Mouse (Mus musculus) stomach, postnatal 0 days (tissue): ENCODE results near the gene Mageb3. TPM values are rescaled to one million over a fixed set of nuclear protein-coding genes. Genes with fewer than 3 reads are reported as not detected.
"Not testable (repeated sequence)": the region's sequence is repeated elsewhere in the genome, so short reads cannot be mapped to it uniquely, and the experiment has no call there.

Source experiments
- ATAC-seq: fragments of 200-750 bp; cut with Nextera tagmentation; 2 replicates; pipeline ENCODE4 v1.8.0; 2017; ENCODE audit not compliant: low FRiP score, low TSS enrichment
- DNase-seq: peaks from one replicate; pipeline ENCODE4 v3.0.0-alpha.2; 2016; ENCODE audit warnings: low spot score
- H3K27ac ChIP-seq: fragments of 300-500 bp; sonication (generic); replicated peaks from 2 replicates; pipeline ENCODE4 v1.5.1; 2014; ENCODE audit warnings: mild to moderate bottlenecking, control low read depth
- H3K27me3 ChIP-seq: fragments of 300-500 bp; sonication (generic); 2 replicates; pipeline ENCODE4 v1.6.1; 2014; ENCODE audit warnings: low read length; ENCODE audit not compliant: control insufficient read depth, insufficient read depth
- H3K36me3 ChIP-seq: fragments of 300-500 bp; sonication (generic); 2 replicates; pipeline ENCODE4 v1.6.1; 2014; ENCODE audit warnings: low read length, mixed read lengths; ENCODE audit not compliant: control insufficient read depth, insufficient read depth
- H3K4me1 ChIP-seq: fragments of 300-500 bp; sonication (generic); replicated peaks from 2 replicates; pipeline ENCODE4 v1.6.1; 2014; ENCODE audit warnings: antibody characterized with exemption; ENCODE audit not compliant: control insufficient read depth, insufficient read depth
- H3K4me2 ChIP-seq: fragments of 300-500 bp; sonication (generic); replicated peaks from 2 replicates; pipeline ENCODE4 v1.6.1; 2014; ENCODE audit warnings: low read depth, mild to moderate bottlenecking, control low read depth, moderate library complexity
- H3K4me3 ChIP-seq: fragments of 300-500 bp; sonication (generic); 2 replicates; pipeline ENCODE4 v1.5.1; 2014; ENCODE audit warnings: low read depth, low read length, control low read depth
- H3K9ac ChIP-seq: fragments of 300-500 bp; sonication (generic); 2 replicates; pipeline ENCODE4 v1.6.1; 2014; ENCODE audit warnings: mild to moderate bottlenecking, low read length, control low read depth, mixed read lengths
- H3K9me3 ChIP-seq: fragments of 300-500 bp; sonication (generic); 2 replicates; pipeline ENCODE4 v1.6.1; 2016; ENCODE audit warnings: low read length; ENCODE audit not compliant: control insufficient read depth
- CTCF ChIP-seq: IDR thresholded peaks from 2 replicates; pipeline ENCODE4 v1.5.1; 2016; ENCODE audit warnings: antibody characterized with exemption, low read depth, mild to moderate bottlenecking, moderate library complexity
- EP300 ChIP-seq: optimal IDR thresholded peaks from 2 replicates; pipeline ENCODE3; 2016; ENCODE audit warnings: antibody characterized with exemption
- WGBS: fragments of 180-500 bp; shearing (Covaris S2); extraction: QIAGEN DNeasy Blood & Tissue Kit; methylation state at CpG from one replicate; pipeline ENCODE4 v1.1.7; 2014; 5-methylcytosine and 5-hydroxymethylcytosine counted together
- polyA plus RNA-seq: library from polyadenylated mRNA; unstranded; fragments of >200 nt; fragmentation: Nextera tagmentation; extraction: Ambion mirVana; gene quantifications from 2 replicates; pipeline ENCODE4 v1.2.1, GENCODE M21; 2015

Mageb3 gene
- polyA plus RNA-seq, 1 experiment from 2014 or later = 0.06 TPM

GRCm38 (mm10) chr2:121943364-121943763 lies 12.5 kb downstream of the Mageb3 start:
- TF ChIP-seq EP300 (no peak), CTCF (no peak)
- Histone ChIP-seq H3K4me2 (no peak overlapping the region), H3K9ac (no peak overlapping the region), H3K36me3 (no peaks in the 10 kb centered on the region), H3K9me3 (no peaks in the 10 kb centered on the region), H3K4me1 (no peaks in the 10 kb centered on the region), H3K27ac (no peak overlapping the region), H3K4me3 (no peak overlapping the region), H3K27me3 (no peaks in the 10 kb centered on the region)
- no peak for DNase-seq
- no peak for ATAC-seq
- WGBS = 61% methylated on average over 3 of the region's 3 CpGs

DNA sequence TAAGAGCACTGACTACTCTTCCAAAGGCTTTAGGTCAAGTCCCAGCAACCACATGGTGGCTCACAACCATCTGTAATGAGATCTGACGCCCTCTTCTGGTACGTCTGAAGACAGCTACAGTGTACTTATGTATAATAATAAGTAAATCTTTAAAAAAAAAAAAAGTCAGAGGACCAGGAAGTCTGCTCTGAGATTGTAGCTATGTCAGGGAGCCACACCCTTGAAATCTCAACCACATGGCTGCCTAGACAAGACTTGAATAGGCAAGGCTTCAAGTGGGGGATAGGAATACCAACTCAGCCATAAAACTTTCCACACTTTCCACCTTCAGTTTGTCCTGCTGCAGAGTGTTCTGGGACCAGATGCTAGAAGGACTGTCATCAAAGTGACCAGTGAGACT lies 18.3 kb downstream of the Mageb3 start:
- not testable (repeated sequence) for H3K4me1 ChIP-seq, H3K36me3 ChIP-seq, H3K27ac ChIP-seq, ATAC-seq, DNase-seq, H3K27me3 ChIP-seq, H3K9ac ChIP-seq, H3K4me2 ChIP-seq, H3K9me3 ChIP-seq, H3K4me3 ChIP-seq
- WGBS = 59% methylated on average over 2 of the region's 2 CpGs

DNA sequence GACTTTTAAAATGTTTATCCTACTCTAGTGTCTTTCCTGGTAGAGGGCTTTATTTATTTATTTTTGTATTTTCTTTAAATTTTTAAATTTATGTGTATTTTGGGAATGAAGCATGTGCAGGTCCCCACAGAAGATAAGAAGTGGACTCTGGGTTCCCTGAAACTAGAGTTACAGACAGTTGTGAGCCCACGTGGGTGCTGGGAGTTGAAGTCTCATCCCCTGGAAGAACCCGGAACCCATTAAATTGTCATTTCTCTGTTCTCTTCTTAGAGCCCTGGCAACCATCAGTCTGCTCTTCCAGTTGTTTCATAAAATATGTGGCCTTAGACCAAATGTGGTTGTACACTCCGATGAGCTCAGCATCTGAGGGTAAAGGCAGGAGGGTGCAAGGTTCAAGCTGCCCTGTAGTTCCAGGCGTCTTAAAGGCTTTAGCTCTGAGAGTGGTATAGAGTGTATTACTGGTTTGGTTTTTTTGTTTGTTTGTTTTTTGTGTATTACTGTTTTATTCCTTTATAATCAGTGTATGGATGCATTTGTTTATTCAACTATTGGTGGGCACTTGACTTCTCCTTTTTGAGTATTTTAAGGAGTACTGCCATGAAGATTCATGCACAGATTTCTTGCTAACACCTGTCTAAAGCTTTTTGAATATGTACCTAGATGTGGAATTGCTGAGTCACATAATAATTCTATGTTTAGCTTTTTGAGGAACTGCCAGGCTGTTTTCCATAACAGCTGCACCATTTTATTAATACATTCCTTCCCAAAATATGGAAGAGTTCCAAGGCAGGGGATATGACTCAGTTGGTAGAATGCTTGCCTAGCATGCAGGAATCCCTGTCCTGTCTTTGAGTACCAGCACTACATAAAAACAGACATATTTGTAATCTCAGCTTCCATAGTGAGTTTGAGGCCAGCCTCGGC lies 39.6 kb downstream of the Mageb3 start:
- H3K27me3 ChIP-seq = no peaks in the 10 kb centered on the region
- H3K27ac ChIP-seq = no peak overlapping the region
- H3K9me3 ChIP-seq = no peaks in the 10 kb centered on the region
- no peak overlapping the region for H3K4me2 ChIP-seq
- no peak overlapping the region for H3K4me3 ChIP-seq
- WGBS = 88% methylated on average over 5 of the region's 5 CpGs
- H3K4me1 ChIP-seq = no peaks in the 10 kb centered on the region
- H3K9ac ChIP-seq = no peak overlapping the region
- ATAC-seq (no peak), DNase-seq (no peak)
- no peak for TF ChIP-seq CTCF
- no peak for TF ChIP-seq EP300
- no peaks in the 10 kb centered on the region for H3K36me3 ChIP-seq

GRCm38 (mm10) chr2:121909975-121910374 lies 45.9 kb downstream of the Mageb3 start:
- H3K4me3 ChIP-seq = no peak overlapping the region
- no peak for ATAC-seq

More at GRCm38 (mm10) chr2:121909975-121910374, 45.9 kb downstream of the Mageb3 start:
- no peak overlapping the region for H3K4me2 ChIP-seq
- no peak overlapping the region for H3K27ac ChIP-seq
- H3K9ac ChIP-seq = no peak overlapping the region
- WGBS = 70% methylated on average over 3 of the region's 3 CpGs
- H3K4me1 ChIP-seq = no peaks in the 10 kb centered on the region
- TF ChIP-seq CTCF (peak; percentile 55; the same call in 1 of the 2 replicates), EP300 (no peak)
- H3K27me3 ChIP-seq = no peaks in the 10 kb centered on the region
- no peak for DNase-seq
- H3K36me3 ChIP-seq = no peaks in the 10 kb centered on the region
- no peaks in the 10 kb centered on the region for H3K9me3 ChIP-seq

Other genes with a start within 250 kb of the Mageb3 start
- gene Frmd5, start 149.0 kb downstream of the Mageb3 start, polyA plus RNA-seq = 1.5 and 2.3 TPM in 2 replicates
- 10.5 and 15.7 TPM in 2 replicates for gene Casc4, start 89.1 kb downstream of the Mageb3 start, polyA plus RNA-seq
- gene Ctdspl2, start 91 bp downstream of the Mageb3 start, polyA plus RNA-seq = 17.7 and 19.0 TPM in 2 replicates
- 8.6 and 9.5 TPM in 2 replicates for gene Eif3j1, start 72.5 kb upstream of the Mageb3 start, polyA plus RNA-seq
- gene Spg11, start 162.3 kb upstream of the Mageb3 start, polyA plus RNA-seq = 2.7 and 3.2 TPM in 2 replicates
- 445 and 475 TPM in 2 replicates for gene B2m, start 191.6 kb upstream of the Mageb3 start, polyA plus RNA-seq
- gene Trim69, start 204.6 kb upstream of the Mageb3 start, polyA plus RNA-seq = 0.05 TPM in 1 of 2 replicates, not detected in the other
- gene Patl2, start 230.1 kb upstream of the Mageb3 start, polyA plus RNA-seq = not detected in 2 replicates
- gene Terb2, start 230.2 kb upstream of the Mageb3 start, polyA plus RNA-seq = not detected in 2 replicates